Mouse (Mus musculus) cerebellum, adult (tissue): ENCODE measurements at regions not wholly inside any gene's neighbourhood (a gene's known extent, or its start where the extent isn't known, plus 50 kb on each side); places are given as distances from the start of the nearest gene placed in this dataset.

Source experiments
- ATAC-seq: cut with Nextera tagmentation; 2 replicates; pipeline ENCODE4 v1.9.2; 2017; ENCODE audit warnings: mild to moderate bottlenecking, moderate library complexity, mixed read lengths; ENCODE audit not compliant: insufficient number of reproducible peaks, low FRiP score, low TSS enrichment

DNA sequence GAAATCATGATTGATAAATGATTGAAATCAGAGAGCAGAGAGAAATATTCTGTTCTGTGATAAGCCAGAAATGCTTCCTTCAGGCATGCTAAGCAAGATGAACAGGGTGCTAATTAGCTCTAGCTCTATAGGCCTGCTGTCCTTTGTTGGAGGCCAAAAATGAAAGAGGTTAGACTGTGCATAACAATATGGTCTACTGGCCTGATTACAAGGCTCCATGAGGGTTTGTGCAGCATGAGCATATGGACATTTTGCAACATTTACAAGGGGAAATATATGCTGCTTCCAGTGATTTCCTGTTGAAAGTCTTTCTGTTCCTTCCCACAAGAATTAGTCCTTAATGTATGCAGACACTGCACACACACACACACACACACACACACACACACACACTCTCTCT lies 114.3 kb downstream of the Ldoc1 start:
- ATAC-seq: peak; percentile 100

DNA sequence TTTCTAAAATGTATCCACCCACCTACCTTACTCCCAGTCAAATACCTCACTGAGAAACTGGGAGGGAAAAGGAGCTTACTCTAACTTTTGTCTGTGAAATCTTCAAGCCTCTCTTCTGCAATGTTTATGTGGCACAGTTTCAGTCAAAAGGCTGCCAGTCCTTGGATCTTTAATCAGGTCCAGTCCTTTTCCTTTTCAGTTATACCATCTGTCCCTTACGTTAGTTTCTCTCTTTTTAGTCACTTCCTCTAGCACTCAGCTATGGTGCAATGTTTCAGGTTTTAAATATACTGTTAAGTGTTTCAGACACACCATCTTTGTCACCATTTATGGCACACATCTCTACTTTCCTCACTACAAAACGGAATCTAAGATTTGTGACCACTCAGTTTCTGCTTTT lies 115.0 kb downstream of the Ldoc1 start:
- ATAC-seq: 0 out of 2 replicates have a peak, but pooled peaks have one; percentile 36
